In the genomic region with DNA sequence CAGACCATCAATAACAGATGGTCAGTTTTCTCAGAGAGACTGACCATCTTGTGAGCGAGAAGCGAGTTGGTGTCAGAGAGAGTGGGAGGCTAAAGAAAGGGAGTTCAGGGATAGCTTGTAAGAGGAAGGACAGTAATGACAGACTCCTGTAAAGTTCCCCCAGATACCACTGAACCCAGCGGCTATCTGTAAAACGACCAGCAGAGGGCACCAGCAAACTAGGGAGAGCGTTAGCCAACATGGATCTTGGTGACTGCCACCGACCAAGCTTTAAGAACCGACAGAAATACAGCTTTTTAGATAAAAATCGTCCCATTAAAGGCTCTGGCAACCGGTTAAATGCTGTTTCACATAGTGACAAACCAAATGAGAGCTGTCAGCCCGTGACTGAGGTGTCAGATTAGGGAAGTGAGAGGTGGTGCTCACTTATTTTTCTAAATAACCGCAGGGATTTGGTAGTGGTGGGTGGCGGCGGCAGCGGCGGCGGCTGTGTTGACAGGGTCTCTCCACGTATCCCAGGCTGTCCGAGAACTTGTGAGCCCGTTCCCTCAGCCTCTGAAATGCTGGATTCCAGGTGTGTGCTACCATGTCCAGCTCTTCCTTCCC, we compare ENCODE assay signal across 8 mouse cellular contexts. TPM values are rescaled to one million over a fixed set of nuclear protein-coding genes. Genes with fewer than 3 reads are reported as not detected.
DNase-seq lines count a peak whose midpoint lies in the region; ATAC-seq and TF ChIP-seq lines count a peak whose summit lies in the region.

No protein-coding gene starts in this region.

- H3K27me3 ChIP-seq in C2C12 (ENCODE audit: control insufficient read depth, insufficient read depth, insufficient read length) = peaks cover 6% of the 10 kb centered on the region
- no peaks in the 10 kb centered on the region for H3K27me3 ChIP-seq in heart, embryonic 14.5 days (ENCODE audit: control insufficient read depth, insufficient read depth, low read length)
- no peaks in the 10 kb centered on the region for H3K27me3 ChIP-seq in liver, embryonic 13.5 days
- H3K27me3 ChIP-seq in stomach, embryonic 15.5 days (replicated peaks) = no peaks in the 10 kb centered on the region

- H3K4me1 ChIP-seq in embryonic fibroblast, embryonic 13.5 days (ENCODE audit: control insufficient read depth, insufficient read depth, low read length) = no peaks in the 10 kb centered on the region
- H3K4me1 ChIP-seq in heart, embryonic 14.5 days (ENCODE audit: control insufficient read depth in 2 of 2, insufficient read depth in 2 of 2, low read length in 2 of 2) = peaks cover 0 to 3% of the 10 kb centered on the region in 2 experiments; a peak in 3 of 4 replicates
- H3K4me1 ChIP-seq in liver, embryonic 13.5 days (replicated peaks) = 0 out of 2 replicates have a peak, but pooled peaks cover 2% of the 10 kb centered on the region
- no peaks in the 10 kb centered on the region for H3K4me1 ChIP-seq in stomach, embryonic 15.5 days

- peak overlapping the region; percentile 48 for H3K9ac ChIP-seq in heart, embryonic 14.5 days (ENCODE audit: low read length)
- H3K9ac ChIP-seq in liver, embryonic 13.5 days = no peak overlapping the region
- H3K9ac ChIP-seq in stomach, embryonic 15.5 days = no peak overlapping the region

- WGBS in heart, embryonic 14.5 days = 8% methylated on average over 19 of the region's 19 CpGs
- WGBS in liver, embryonic 13.5 days (ENCODE audit: insufficient replicate concordance) = 11% methylated on average over 19 of the region's 19 CpGs
- WGBS in stomach, embryonic 15.5 days = 18% methylated on average over 19 of the region's 19 CpGs

- no peak overlapping the region for H3K27ac ChIP-seq in embryonic fibroblast, embryonic 13.5 days (ENCODE audit: insufficient read depth, low read length)
- no peak overlapping the region for H3K27ac ChIP-seq in heart, embryonic 14.5 days (replicated peaks in 1 of 2; ENCODE audit: control insufficient read depth in 1 of 2, insufficient read depth in 1 of 2, low read depth in 2 of 2, low read length in 2 of 2)
- H3K27ac ChIP-seq in liver, embryonic 13.5 days = no peak overlapping the region
- H3K27ac ChIP-seq in stomach, embryonic 15.5 days = no peak overlapping the region

- H3ac ChIP-seq in C2C12 (ENCODE audit: control insufficient read depth, insufficient read length, low read depth) = no peak overlapping the region

- H3K4me3 ChIP-seq in C2C12 (ENCODE audit: insufficient read depth, poor library complexity, severe bottlenecking) = no peak overlapping the region
- no peak overlapping the region for H3K4me3 ChIP-seq in embryonic fibroblast, embryonic 13.5 days (ENCODE audit: insufficient read depth, low read length)
- H3K4me3 ChIP-seq in heart, embryonic 14.5 days (ENCODE audit: control insufficient read depth in 1 of 2, insufficient read depth in 1 of 2, low read depth in 1 of 2, low read length in 2 of 2) = peak overlapping the region; percentile 18 to 38
- H3K4me3 ChIP-seq in liver, embryonic 13.5 days (replicated peaks) = 0 out of 2 replicates have a peak overlapping the region, but pooled peaks have one; percentile 8
- no peak overlapping the region; the same call in 1 of the 2 replicates for H3K4me3 ChIP-seq in stomach, embryonic 15.5 days (replicated peaks)

- peak; percentile 48; the same call in 1 of the 2 replicates for ATAC-seq in heart, embryonic 14.5 days (ENCODE audit: insufficient number of reproducible peaks, insufficient read depth, low FRiP score, low read depth)
- ATAC-seq in liver, embryonic 13.5 days (ENCODE audit: low read depth) = no peak
- ATAC-seq in stomach, embryonic 15.5 days (ENCODE audit: insufficient read depth, low FRiP score, low read depth) = peak; percentile 59; the same call in 1 of the 2 replicates

- no peaks in the 10 kb centered on the region for H3K79me3 ChIP-seq in C2C12 (ENCODE audit: low read depth)

- H3K9me3 ChIP-seq in heart, embryonic 14.5 days (ENCODE audit: control insufficient read depth, low read length) = no peaks in the 10 kb centered on the region
- no peaks in the 10 kb centered on the region for H3K9me3 ChIP-seq in liver, embryonic 13.5 days (replicated peaks)
- no peaks in the 10 kb centered on the region for H3K9me3 ChIP-seq in stomach, embryonic 15.5 days

- peak overlapping the region; percentile 61 for H3K4me2 ChIP-seq in heart, embryonic 14.5 days (ENCODE audit: low read length)
- peak overlapping the region; percentile 52 for H3K4me2 ChIP-seq in liver, embryonic 13.5 days
- peak overlapping the region; percentile 44 for H3K4me2 ChIP-seq in stomach, embryonic 15.5 days

- peak; percentile 92 for DNase-seq in brain, adult 2 months (ENCODE audit: low read depth, low spot score)
- peak; percentile 80 for DNase-seq in kidney, postnatal 14 days
- DNase-seq in liver, embryonic 13.5 days = peak; percentile 50
- DNase-seq in neural tube, embryonic 10.5 days (ENCODE audit: extremely low spot score, low spot score) = peak; percentile 84

- TF ChIP-seq POLR2A in embryonic fibroblast, embryonic 13.5 days (IDR thresholded peaks at IDR 0.05; ENCODE audit: low read depth, low read length) = no peak

- no peaks in the 10 kb centered on the region for H3K36me3 ChIP-seq in C2C12 (ENCODE audit: control insufficient read depth, insufficient read depth)
- H3K36me3 ChIP-seq in heart, embryonic 14.5 days (ENCODE audit: control insufficient read depth, insufficient read depth, low read length) = no peaks in the 10 kb centered on the region
- no peaks in the 10 kb centered on the region for H3K36me3 ChIP-seq in liver, embryonic 13.5 days
- no peaks in the 10 kb centered on the region for H3K36me3 ChIP-seq in stomach, embryonic 15.5 days

- peak; percentile 54 for TF ChIP-seq CTCF in C2C12 (IDR thresholded peaks at IDR 0.05; ENCODE audit: control insufficient read depth, insufficient read depth, insufficient read length)
- TF ChIP-seq CTCF in embryonic fibroblast, embryonic 13.5 days (IDR thresholded peaks at IDR 0.05; ENCODE audit: borderline replicate concordance, insufficient read depth, low read length) = peak; percentile 74; the same call in 1 of the 2 replicates

- no peaks in the 10 kb centered on the region for H3K79me2 ChIP-seq in C2C12 (ENCODE audit: control insufficient read depth, insufficient read depth)

TF ChIP-seq in C2C12, 6 proteins besides CTCF, POLR2A, EP300 and RAD21:
- TF ChIP-seq MYOD1 (IDR thresholded peaks at IDR 0.05; ENCODE audit: control insufficient read depth, insufficient read length, low read depth) = no peak
- no peak for TF ChIP-seq USF1 (IDR thresholded peaks at IDR 0.05; ENCODE audit: low read depth)
- TF ChIP-seq MAX (IDR thresholded peaks at IDR 0.05) = no peak
- TF ChIP-seq CEBPB (IDR thresholded peaks at IDR 0.05; ENCODE audit: low read depth) = no peak

RNA-seq across cellular contexts. Expression of gene Dapl1, which starts 37.7 kb away (rescaled TPM):
- not detected for polyA plus RNA-seq in C2C12 (2012; fragmentation: generic; extraction: Trizol)
- not detected in 2 replicates for polyA plus RNA-seq in embryonic fibroblast, embryonic 13.5 days (2011; ENCODE audit: insufficient read length, low read depth, missing spikeins)
- 1.4 and 1.9 TPM in 2 replicates for polyA plus RNA-seq in heart, embryonic 14.5 days (2014; fragmentation: Nextera tagmentation; extraction: Ambion mirVana)
- 0.18 TPM in 1 of 2 replicates, not detected in the other for polyA plus RNA-seq in liver, embryonic 13.5 days (2015; fragmentation: Nextera tagmentation; extraction: Ambion mirVana)
- 27.9 and 50.9 TPM in 2 replicates for polyA plus RNA-seq in stomach, embryonic 15.5 days (2015; fragmentation: Nextera tagmentation; extraction: Ambion mirVana)

Comparison
In these comparisons a context has a peak if more than half of its experiments do, and no peak if none do; other contexts are left out.
1. H3K4me3 ChIP-seq: peak in heart, embryonic 14.5 days (2 of 2) and liver, embryonic 13.5 days (single experiment); none in C2C12 (single experiment), embryonic fibroblast, embryonic 13.5 days (single experiment) and stomach, embryonic 15.5 days (single experiment).
2. Peak in every context shown above with its lines, with median percentiles within 50 percentile points of each other: DNase-seq and H3K4me2 ChIP-seq.